Mouse (Mus musculus) heart, embryonic 15.5 days (tissue): ENCODE data around the gene Ttc30b. TPM values are rescaled to one million over a fixed set of nuclear protein-coding genes. Genes with fewer than 3 reads are reported as not detected.

Experiments used
- ATAC-seq: fragments of 200-750 bp; cut with Nextera tagmentation; replicated peaks from 2 replicates; pipeline ENCODE4 v1.8.0; 2017; ENCODE audit warnings: low read depth, moderate TSS enrichment; ENCODE audit not compliant: insufficient number of reproducible peaks, insufficient read depth, low FRiP score
- H3K27ac ChIP-seq: fragments of 300-500 bp; sonication (generic); 2 replicates; pipeline ENCODE4 v1.5.1; 2015; ENCODE audit warnings: mild to moderate bottlenecking, inconsistent platforms
- H3K27me3 ChIP-seq: fragments of 300-500 bp; sonication (generic); 2 replicates; pipeline ENCODE4 v1.6.1; 2015; ENCODE audit warnings: inconsistent platforms
- H3K36me3 ChIP-seq: fragments of 300-500 bp; sonication (generic); 2 replicates; pipeline ENCODE4 v1.6.1; 2015; ENCODE audit warnings: mild to moderate bottlenecking, inconsistent platforms
- H3K4me1 ChIP-seq: fragments of 300-500 bp; sonication (generic); replicated peaks from 2 replicates; pipeline ENCODE4 v1.6.1; 2015; ENCODE audit warnings: inconsistent platforms
- H3K4me2 ChIP-seq: fragments of 300-500 bp; sonication (generic); 2 replicates; pipeline ENCODE4 v1.6.1; 2015; ENCODE audit warnings: inconsistent platforms, mild to moderate bottlenecking, moderate library complexity
- H3K4me3 ChIP-seq: fragments of 300-500 bp; sonication (generic); 2 replicates; pipeline ENCODE4 v1.5.1; 2015; ENCODE audit warnings: mild to moderate bottlenecking, inconsistent platforms
- H3K9ac ChIP-seq: fragments of 300-500 bp; sonication (generic); 2 replicates; pipeline ENCODE4 v1.6.1; 2015; ENCODE audit warnings: mild to moderate bottlenecking, inconsistent platforms
- H3K9me3 ChIP-seq: fragments of 300-500 bp; sonication (generic); replicated peaks from 2 replicates; pipeline ENCODE4 v1.6.1; 2016; ENCODE audit warnings: inconsistent platforms
- WGBS: fragments of 180-500 bp; shearing (Covaris S2); methylation state at CpG from one replicate; pipeline ENCODE4 v1.1.7; 2015; ENCODE audit warnings: mixed read lengths; 5-methylcytosine and 5-hydroxymethylcytosine counted together
- polyA plus RNA-seq: library from polyadenylated mRNA; unstranded; fragments of >200 nt; fragmentation: Nextera tagmentation; extraction: Ambion mirVana; gene quantifications from 2 replicates; pipeline ENCODE4 v1.2.1, GENCODE M21; 2015

The Ttc30b gene
- polyA plus RNA-seq, 1 experiment from 2014 or later = 11.7 TPM

- 11% methylated on average over 5 of the region's 5 CpGs for WGBS
- H3K27ac ChIP-seq = peak overlapping the region; percentile 66
- H3K9me3 ChIP-seq = no peaks in the 10 kb centered on the region
- peak overlapping the region; percentile 65 for H3K4me2 ChIP-seq
- H3K4me3 ChIP-seq = peak overlapping the region; percentile 35
- H3K36me3 ChIP-seq = no peaks in the 10 kb centered on the region
- no peaks in the 10 kb centered on the region for H3K27me3 ChIP-seq
- H3K9ac ChIP-seq = peak overlapping the region; percentile 30; the same call in 1 of the 2 replicates
- peaks cover 23% of the 10 kb centered on the region for H3K4me1 ChIP-seq
- peak; percentile 40; the same call in 1 of the 2 replicates for ATAC-seq
Observed at GRCm38 (mm10) chr2:75964972-75965371, 26.6 kb upstream of the Ttc30b start.

- WGBS = 6% methylated on average over 14 of the region's 14 CpGs
- peak overlapping the region; percentile 35 for H3K4me3 ChIP-seq
- peak overlapping the region; percentile 65 for H3K4me2 ChIP-seq
- peak overlapping the region; percentile 66 for H3K27ac ChIP-seq
- peak; percentile 53 for ATAC-seq
- peak overlapping the region; percentile 30; the same call in 1 of the 2 replicates for H3K9ac ChIP-seq
- H3K36me3 ChIP-seq = no peaks in the 10 kb centered on the region
- no peaks in the 10 kb centered on the region for H3K9me3 ChIP-seq
- H3K27me3 ChIP-seq = no peaks in the 10 kb centered on the region
- peaks cover 28% of the 10 kb centered on the region for H3K4me1 ChIP-seq
Observed at GRCm38 (mm10) chr2:75964512-75964911, 26.1 kb upstream of the Ttc30b start.

GRCm38 (mm10) chr2:75964051-75964450 lies 25.7 kb upstream of the Ttc30b start:
- 47% methylated on average over 5 of the region's 5 CpGs for WGBS
- H3K27ac ChIP-seq = peak overlapping the region; percentile 66; the same call in 1 of the 2 replicates
- H3K27me3 ChIP-seq = no peaks in the 10 kb centered on the region
- H3K4me2 ChIP-seq = peak overlapping the region; percentile 65
- no peaks in the 10 kb centered on the region for H3K9me3 ChIP-seq
- H3K4me1 ChIP-seq = peaks cover 32% of the 10 kb centered on the region
- ATAC-seq = no peak
- 0 out of 2 replicates have a peak overlapping the region, but pooled peaks have one; percentile 30 for H3K9ac ChIP-seq
- peak overlapping the region; percentile 35 for H3K4me3 ChIP-seq
- no peaks in the 10 kb centered on the region for H3K36me3 ChIP-seq

GRCm38 (mm10) chr2:75963211-75963840 lies 24.9 kb upstream of the Ttc30b start:
- Histone ChIP-seq H3K27me3 (no peaks in the 10 kb centered on the region), H3K4me2 (no peak overlapping the region), H3K36me3 (no peaks in the 10 kb centered on the region), H3K4me3 (no peak overlapping the region), H3K4me1 (peaks cover 33% of the 10 kb centered on the region), H3K27ac (no peak overlapping the region), H3K9ac (no peak overlapping the region), H3K9me3 (no peaks in the 10 kb centered on the region)
- no peak for ATAC-seq
- 78% methylated on average over 10 of the region's 10 CpGs for WGBS

GRCm38 (mm10) chr2:75960366-75961330 lies 22.3 kb upstream of the Ttc30b start:
- H3K27ac ChIP-seq = peak overlapping the region; percentile 74
- peaks cover 33% of the 10 kb centered on the region for H3K4me1 ChIP-seq
- H3K27me3 ChIP-seq = no peaks in the 10 kb centered on the region
- H3K9me3 ChIP-seq = no peaks in the 10 kb centered on the region
- no peaks in the 10 kb centered on the region for H3K36me3 ChIP-seq
- no peak overlapping the region for H3K9ac ChIP-seq
- peak overlapping the region; percentile 48 for H3K4me2 ChIP-seq
- 43% methylated on average over 15 of the region's 15 CpGs for WGBS
- peak; percentile 40; the same call in 1 of the 2 replicates for ATAC-seq
- H3K4me3 ChIP-seq = no peak overlapping the region

GRCm38 (mm10) chr2:75959850-75960365 lies 21.5 kb upstream of the Ttc30b start:
- Histone ChIP-seq H3K27ac (peak overlapping the region; percentile 74), H3K4me1 (peaks cover 36% of the 10 kb centered on the region), H3K27me3 (no peaks in the 10 kb centered on the region), H3K9me3 (no peaks in the 10 kb centered on the region), H3K4me2 (peak overlapping the region; percentile 48), H3K4me3 (peak overlapping the region; percentile 17; the same call in 1 of the 2 replicates), H3K36me3 (no peaks in the 10 kb centered on the region), H3K9ac (no peak overlapping the region; the same call in 1 of the 2 replicates)
- peak; percentile 45; the same call in 1 of the 2 replicates for ATAC-seq
- 17% methylated on average over 15 of the region's 15 CpGs for WGBS

GRCm38 (mm10) chr2:75959183-75959849 lies 20.9 kb upstream of the Ttc30b start:
- Histone ChIP-seq H3K4me2 (peak overlapping the region; percentile 48), H3K4me3 (peak overlapping the region; percentile 17), H3K27me3 (no peaks in the 10 kb centered on the region), H3K9ac (no peak overlapping the region; the same call in 1 of the 2 replicates), H3K9me3 (no peaks in the 10 kb centered on the region), H3K36me3 (no peaks in the 10 kb centered on the region), H3K27ac (peak overlapping the region; percentile 74), H3K4me1 (peaks cover 30% of the 10 kb centered on the region)
- 29% methylated on average over 18 of the region's 18 CpGs for whole genome bisulfite sequencing
- ATAC-seq = no peak

- peaks cover 21% of the 10 kb centered on the region for H3K4me1 ChIP-seq
- WGBS = 40% methylated on average over 14 of the region's 14 CpGs
- no peak for ATAC-seq
- no peak overlapping the region for H3K9ac ChIP-seq
- no peak overlapping the region for H3K4me3 ChIP-seq
- no peaks in the 10 kb centered on the region for H3K9me3 ChIP-seq
- no peak overlapping the region for H3K4me2 ChIP-seq
- H3K36me3 ChIP-seq = no peaks in the 10 kb centered on the region
- H3K27me3 ChIP-seq = no peaks in the 10 kb centered on the region
- H3K27ac ChIP-seq = no peak overlapping the region
Observed at GRCm38 (mm10) chr2:75955709-75956108, 17.3 kb upstream of the Ttc30b start.

GRCm38 (mm10) chr2:75953320-75953719 lies 14.9 kb upstream of the Ttc30b start:
- Histone ChIP-seq H3K27ac (no peak overlapping the region), H3K36me3 (no peaks in the 10 kb centered on the region), H3K27me3 (no peaks in the 10 kb centered on the region), H3K9me3 (no peaks in the 10 kb centered on the region), H3K4me2 (no peak overlapping the region), H3K4me3 (no peak overlapping the region), H3K4me1 (0 out of 2 replicates have a peak, but pooled peaks cover 4% of the 10 kb centered on the region), H3K9ac (no peak overlapping the region)
- ATAC-seq = no peak
- WGBS = 86% methylated on average over 5 of the region's 5 CpGs

GRCm38 (mm10) chr2:75950685-75951084 lies 12.3 kb upstream of the Ttc30b start:
- Histone ChIP-seq H3K27me3 (no peaks in the 10 kb centered on the region), H3K4me2 (no peak overlapping the region), H3K9me3 (no peaks in the 10 kb centered on the region), H3K4me1 (0 out of 2 replicates have a peak, but pooled peaks cover 4% of the 10 kb centered on the region), H3K36me3 (no peaks in the 10 kb centered on the region), H3K27ac (no peak overlapping the region), H3K9ac (no peak overlapping the region), H3K4me3 (no peak overlapping the region)
- 76% methylated on average over 8 of the region's 8 CpGs for WGBS
- ATAC-seq = no peak
